Mouse (Mus musculus) ovary, postnatal 36 days (tissue): ENCODE data around the gene Coro1c.
A peak's percentile ranks its signal among the peaks of the same experiment; 100 is the strongest.

Source experiments
- DNase-seq: peaks from one replicate; pipeline ENCODE4 v3.0.0; 2022; ENCODE audit warnings: low spot score, mixed read lengths

Coro1c gene

GRCm38 (mm10) chr5:113884750-113885149 lies 23.8 kb downstream of the Coro1c start:
- DNase-seq = no peak

GRCm38 (mm10) chr5:113883384-113883771 lies 25.2 kb downstream of the Coro1c start:
- no peak for DNase-seq

GRCm38 (mm10) chr5:113882566-113883383 lies 25.8 kb downstream of the Coro1c start:
- no peak for DNase-seq

- no peak for DNase-seq
These were observed 27.4 kb downstream of the Coro1c start for GRCm38 (mm10) chr5:113881136-113881535.

DNA sequence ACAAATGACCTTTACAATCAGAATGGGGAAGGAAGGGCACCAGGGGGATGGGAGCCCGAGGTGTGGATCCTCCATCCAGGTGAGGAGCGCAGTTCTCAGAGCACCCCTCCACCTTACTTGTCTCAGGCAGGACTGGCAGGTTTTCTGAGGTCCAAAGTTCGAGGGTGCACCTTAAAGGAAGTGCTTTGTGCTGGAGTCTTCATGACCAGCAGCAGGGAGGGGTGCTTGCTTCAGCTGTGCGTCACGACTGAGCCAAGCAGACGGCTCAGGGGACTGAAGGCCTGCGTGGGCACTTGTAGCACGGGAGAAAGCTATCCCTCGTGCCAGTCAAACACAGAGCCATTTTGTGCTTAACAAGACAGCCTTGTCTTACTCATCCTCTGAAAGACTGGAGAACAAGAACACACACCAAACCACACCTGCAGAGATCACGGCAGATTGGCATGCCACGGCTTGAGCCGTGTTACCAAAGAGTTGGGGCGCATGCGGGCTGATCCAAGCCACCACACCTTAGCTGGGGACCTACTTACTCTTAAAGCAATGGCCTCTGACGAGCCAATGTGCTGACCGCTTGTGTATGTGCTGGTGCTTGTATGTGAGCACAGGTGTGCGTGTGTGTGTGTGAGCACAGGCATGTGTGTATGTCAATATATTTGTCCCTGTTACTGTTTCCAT lies 29.5 kb downstream of the Coro1c start:
- no peak for DNase-seq

GRCm38 (mm10) chr5:113877565-113877964 lies 31.0 kb downstream of the Coro1c start:
- no peak for DNase-seq

- no peak for DNase-seq
These were observed 32.4 kb downstream of the Coro1c start for GRCm38 (mm10) chr5:113876176-113876575.

GRCm38 (mm10) chr5:113875625-113876024 lies 32.9 kb downstream of the Coro1c start:
- no peak for DNase-seq

DNA sequence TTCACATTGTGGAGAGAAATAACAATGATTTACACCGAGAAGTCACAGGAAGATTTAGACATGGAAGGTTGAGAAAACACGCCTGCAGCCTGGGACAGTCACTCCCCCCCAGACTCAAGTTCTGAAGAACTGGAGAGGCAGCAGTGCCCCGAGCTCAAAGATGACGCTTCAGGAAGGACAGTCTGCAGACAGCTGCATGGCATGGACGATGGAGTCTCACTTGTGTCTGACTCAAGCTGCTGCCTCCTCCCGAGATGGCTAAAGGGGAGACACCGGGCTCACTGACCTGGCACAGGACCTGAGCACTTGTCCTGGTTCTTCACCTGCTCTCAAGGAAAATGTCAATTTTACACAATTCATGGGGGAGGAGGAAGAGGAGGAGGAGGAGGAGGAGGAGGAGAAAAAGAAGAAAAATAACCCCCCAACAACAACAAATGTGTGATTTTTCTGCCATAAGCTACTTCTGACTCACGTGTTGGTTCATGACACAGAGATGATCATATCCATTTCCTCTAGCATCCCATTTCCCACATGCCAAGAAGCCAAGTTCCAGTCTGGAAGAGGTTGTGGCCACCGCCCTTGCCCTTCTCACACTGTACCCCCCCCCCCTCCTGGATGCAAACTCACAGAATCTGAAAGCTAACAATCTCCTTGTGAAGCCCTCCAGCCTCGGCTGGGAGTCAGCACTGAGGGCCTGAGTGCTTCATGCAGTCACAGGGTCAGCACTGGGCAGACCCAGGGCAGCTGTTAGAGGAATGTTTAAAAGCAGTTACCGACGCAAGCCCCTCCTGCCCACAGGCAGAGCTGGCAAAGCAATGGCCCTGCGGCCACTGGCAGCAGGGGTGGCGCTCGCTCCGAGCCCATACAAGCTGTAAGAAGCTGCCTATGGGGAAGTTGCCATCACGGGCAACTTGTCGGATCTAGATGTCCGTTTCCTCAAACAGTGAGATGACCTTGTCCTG lies 34.2 kb downstream of the Coro1c start:
- no peak for DNase-seq

DNA sequence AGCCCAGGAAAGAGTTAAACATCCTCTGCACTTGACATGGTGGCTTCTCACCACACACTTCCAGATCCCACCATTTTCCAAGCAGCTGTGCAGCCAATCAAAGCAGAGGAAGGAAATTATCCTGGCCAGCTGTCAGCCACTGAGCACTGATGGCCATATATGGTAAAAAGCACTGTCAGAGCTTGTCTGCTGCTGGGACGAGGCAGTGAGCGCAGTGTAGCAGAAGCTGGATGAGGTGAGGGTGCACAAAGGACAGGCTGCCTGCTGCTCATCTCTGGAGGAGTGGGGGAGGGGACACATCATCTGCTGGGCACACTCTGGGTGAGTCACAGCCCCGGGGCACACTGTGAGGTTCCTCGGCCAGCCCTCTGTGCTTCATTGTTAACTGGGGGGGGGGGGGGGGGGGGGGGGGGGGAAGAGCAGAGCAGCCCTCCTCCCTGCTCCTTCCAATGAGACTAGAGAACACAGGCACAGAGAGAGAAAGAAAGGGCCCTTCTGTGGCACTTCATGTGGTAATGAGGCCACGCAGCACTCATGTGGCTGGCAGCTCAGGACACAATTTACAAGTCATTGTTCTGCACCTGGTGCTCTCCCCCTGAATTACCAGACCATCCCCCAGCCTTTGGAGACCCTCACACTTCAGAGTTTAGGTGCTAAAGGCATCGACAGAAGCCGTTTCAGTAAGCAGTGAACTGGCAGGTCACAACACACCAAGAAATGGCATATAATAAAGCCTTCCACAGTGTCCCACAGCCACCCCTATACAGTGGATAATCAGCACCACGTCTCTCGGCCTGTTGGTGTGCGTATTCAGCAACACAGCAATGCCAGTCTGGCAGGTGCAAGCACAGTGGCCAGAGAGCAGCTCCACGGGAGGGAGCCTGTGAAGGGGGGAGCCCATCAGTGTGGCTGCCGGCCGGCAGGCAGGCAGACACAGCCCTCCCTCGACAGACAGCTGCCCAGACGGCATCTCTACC lies 35.3 kb downstream of the Coro1c start:
- DNase-seq = peak; percentile 48

GRCm38 (mm10) chr5:113871903-113872548 lies 36.5 kb downstream of the Coro1c start:
- no peak for DNase-seq

DNA sequence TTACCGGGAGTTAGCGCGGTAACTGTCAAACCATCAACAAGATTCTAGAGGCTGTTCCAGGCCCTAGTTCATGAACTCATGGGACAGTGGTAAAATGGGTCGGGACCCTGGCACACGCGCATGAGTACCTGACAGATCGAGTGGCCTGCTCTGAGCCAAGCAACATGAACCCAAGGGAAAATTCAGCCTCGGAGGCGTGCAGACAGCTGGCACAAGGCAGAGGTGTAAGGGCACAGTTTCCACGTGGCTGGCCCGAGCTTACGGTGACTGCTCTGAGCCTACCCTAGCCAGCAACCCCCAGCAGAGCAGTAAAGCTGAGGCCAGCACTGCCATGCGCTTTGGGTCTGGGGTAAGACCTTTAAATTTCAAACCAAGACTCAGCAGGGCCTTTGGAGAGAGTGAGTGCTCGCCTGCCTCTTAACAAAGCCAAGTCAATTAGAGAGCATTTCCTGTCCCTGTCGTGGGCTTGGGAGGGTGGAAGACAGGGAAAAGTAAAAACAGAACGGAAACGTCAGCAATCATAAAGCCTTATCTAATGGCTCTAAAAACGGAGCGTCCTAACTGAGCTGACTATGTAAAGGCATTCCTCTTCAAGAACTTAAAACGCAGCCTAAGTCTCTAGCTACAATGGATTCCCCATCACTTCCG lies 38.0 kb downstream of the Coro1c start:
- DNase-seq = no peak

- no peak for DNase-seq
These were observed 39.4 kb downstream of the Coro1c start for GRCm38 (mm10) chr5:113869132-113869531.

DNA sequence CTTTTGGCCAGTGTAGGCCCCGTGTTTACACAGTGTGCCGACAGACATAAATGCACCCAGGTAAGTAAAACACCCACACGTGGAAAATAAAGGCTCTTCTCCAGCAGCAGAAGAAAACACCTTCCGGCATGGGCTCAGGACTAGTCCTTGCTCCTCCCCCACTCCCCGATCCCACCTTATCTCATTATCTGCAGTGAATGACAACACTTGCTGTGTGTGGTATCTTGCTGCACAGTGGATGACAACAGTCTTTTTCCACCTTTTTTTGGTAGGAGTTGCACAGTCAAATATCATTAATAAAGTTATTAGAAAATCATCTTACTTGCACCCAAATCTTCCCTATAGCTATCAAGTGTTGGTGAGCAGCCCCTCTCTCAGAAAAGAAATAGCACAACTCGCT lies 43.6 kb downstream of the Coro1c start:
- DNase-seq = no peak

DNA sequence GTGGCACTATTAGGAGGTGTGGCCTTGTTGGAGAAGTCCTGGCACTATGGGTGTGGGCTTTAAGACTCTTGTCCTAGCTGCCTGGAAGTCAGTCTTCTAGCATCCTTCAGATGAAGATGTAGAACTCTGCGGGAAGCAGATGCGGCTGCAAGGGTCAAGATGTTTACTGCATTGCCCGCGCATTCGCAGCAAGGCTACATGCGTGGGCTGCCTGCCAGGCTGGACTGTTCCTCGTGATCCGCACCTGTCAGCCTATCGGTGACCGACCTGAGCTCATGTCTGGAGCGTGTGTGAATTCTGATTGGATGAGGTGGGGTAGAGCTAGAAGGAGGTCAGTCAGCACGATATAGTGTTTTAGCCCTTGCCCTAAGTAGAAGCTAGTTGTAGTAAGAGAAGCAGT lies 44.6 kb downstream of the Coro1c start:
- DNase-seq = no peak

DNA sequence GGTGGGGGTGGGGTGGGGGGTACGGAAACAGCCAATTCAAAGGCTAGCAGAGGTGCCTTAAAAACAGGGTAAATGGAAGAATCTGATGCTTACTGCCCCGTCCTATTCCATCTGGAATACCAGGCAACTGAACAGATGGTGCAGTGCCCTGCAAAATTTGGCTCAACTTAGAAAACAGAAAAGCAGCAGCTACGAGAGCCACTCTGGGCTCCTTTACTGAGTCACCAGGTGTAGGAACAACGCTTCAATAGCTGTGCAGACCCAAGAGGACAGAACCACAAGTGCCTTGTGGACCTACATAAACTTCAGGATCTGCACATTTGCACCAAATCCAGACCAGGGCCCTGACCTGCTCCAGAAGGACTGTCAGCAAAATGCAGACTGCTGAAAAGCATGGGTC lies 46.1 kb downstream of the Coro1c start:
- no peak for DNase-seq

- DNase-seq = no peak
These were observed 47.3 kb downstream of the Coro1c start for GRCm38 (mm10) chr5:113861294-113861693.

DNA sequence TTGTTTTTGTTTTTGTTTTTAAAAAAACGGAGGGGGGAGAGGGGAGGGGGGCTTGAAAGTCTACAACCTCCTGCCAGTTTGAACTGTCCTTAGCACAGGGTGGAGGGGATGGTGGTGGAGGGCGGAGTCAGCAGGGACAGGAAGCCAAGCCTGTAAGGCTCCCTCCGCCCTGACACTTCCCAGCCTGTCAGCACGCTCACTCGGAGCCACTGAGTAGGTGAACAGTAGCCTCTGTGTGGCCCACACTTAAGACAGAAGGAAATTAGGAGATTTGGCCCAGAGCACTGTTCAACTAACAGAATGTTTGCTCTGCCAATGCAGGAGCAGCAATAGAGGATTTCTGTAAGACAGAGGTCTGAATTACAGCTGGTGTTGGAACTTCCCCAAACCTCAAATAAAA lies 49.6 kb downstream of the Coro1c start:
- DNase-seq = no peak

GRCm38 (mm10) chr5:113858550-113858949 lies 50.0 kb downstream of the Coro1c start:
- no peak for DNase-seq

DNA sequence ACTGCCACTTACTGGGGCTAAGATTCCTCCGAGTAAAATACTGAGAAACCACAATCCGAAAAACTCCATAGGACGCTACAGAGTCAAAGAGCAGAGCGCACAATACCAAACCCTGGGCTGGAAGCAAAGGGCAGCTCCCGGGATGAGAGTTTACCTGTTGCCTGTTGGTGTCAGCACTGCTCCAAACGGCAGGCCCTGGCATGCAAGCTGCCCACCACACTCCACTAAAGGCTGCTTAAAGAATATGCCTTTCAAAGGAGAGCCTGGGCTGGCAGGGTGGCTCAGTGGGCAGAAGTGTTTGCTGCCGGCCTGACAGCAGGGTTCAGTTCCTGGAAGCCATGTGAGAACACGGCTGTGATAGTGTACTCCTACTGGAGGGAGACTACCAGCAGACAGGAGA lies 50.9 kb downstream of the Coro1c start:
- no peak for DNase-seq
